Mouse (Mus musculus) liver, postnatal 0 days (tissue): Measurements from ENCODE around the gene Sfpq. TPM values are rescaled to one million over a fixed set of nuclear protein-coding genes. Genes with fewer than 3 reads are reported as not detected.

Experiments used
- ATAC-seq: fragments of 200-750 bp; cut with Nextera tagmentation; 2 replicates; pipeline ENCODE4 v1.8.0; 2017; ENCODE audit warnings: mild to moderate bottlenecking, moderate library complexity
- DNase-seq: peaks from one replicate; pipeline ENCODE4 v3.0.0-alpha.2; 2016
- H3K27ac ChIP-seq: fragments of 300-500 bp; sonication (generic); 2 replicates; pipeline ENCODE4 v1.5.1; 2014; ENCODE audit warnings: antibody characterized with exemption, moderate library complexity, mild to moderate bottlenecking, low read depth
- H3K27me3 ChIP-seq: fragments of 300-500 bp; sonication (generic); 2 replicates; pipeline ENCODE4 v1.6.1; 2014; ENCODE audit warnings: low read length, control low read depth, mixed read lengths; ENCODE audit not compliant: insufficient read depth
- H3K36me3 ChIP-seq: fragments of 300-500 bp; sonication (generic); replicated peaks from 2 replicates; pipeline ENCODE4 v1.6.1; 2014; ENCODE audit warnings: mild to moderate bottlenecking, control low read depth, low read length, moderate library complexity, mixed read lengths; ENCODE audit not compliant: insufficient read depth
- H3K4me1 ChIP-seq: fragments of 300-500 bp; sonication (generic); 2 replicates; pipeline ENCODE4 v1.6.1; 2014; ENCODE audit warnings: antibody characterized with exemption, mild to moderate bottlenecking, control low read depth; ENCODE audit not compliant: insufficient read depth
- H3K4me2 ChIP-seq: fragments of 300-500 bp; sonication (generic); 2 replicates; pipeline ENCODE4 v1.6.1; 2014; ENCODE audit warnings: low read depth, mild to moderate bottlenecking, low read length, moderate library complexity, mixed read lengths
- H3K4me3 ChIP-seq: fragments of 300-500 bp; sonication (generic); 2 replicates; pipeline ENCODE4 v1.5.1; 2014; ENCODE audit warnings: low read depth, low read length
- H3K9ac ChIP-seq: fragments of 300-500 bp; sonication (generic); replicated peaks from 2 replicates; pipeline ENCODE4 v1.6.1; 2014; ENCODE audit warnings: mild to moderate bottlenecking, moderate library complexity
- H3K9me3 ChIP-seq: fragments of 300-500 bp; sonication (generic); 2 replicates; pipeline ENCODE4 v1.6.1; 2016; ENCODE audit warnings: mild to moderate bottlenecking, control low read depth, low read length, mixed read lengths
- CTCF ChIP-seq: sonication (generic); IDR thresholded peaks from 2 replicates; pipeline ENCODE4 v1.5.1; 2016; ENCODE audit warnings: antibody characterized with exemption, low read depth
- EP300 ChIP-seq: IDR thresholded peaks from 2 replicates; pipeline ENCODE4 v1.6.1; 2016; ENCODE audit warnings: antibody characterized with exemption, low read depth, mild to moderate bottlenecking
- WGBS: fragments of 180-500 bp; shearing (Covaris S2); extraction: QIAGEN DNeasy Blood & Tissue Kit; methylation state at CpG from one replicate; pipeline ENCODE4 v1.1.7; 2014; ENCODE audit not compliant: insufficient replicate concordance; 5-methylcytosine and 5-hydroxymethylcytosine counted together
- polyA plus RNA-seq: library from polyadenylated mRNA; unstranded; fragments of >200 nt; fragmentation: Nextera tagmentation; extraction: Ambion mirVana; gene quantifications from 2 replicates; pipeline ENCODE4 v1.2.1, GENCODE M21; 2015

Sfpq gene
- polyA plus RNA-seq, 1 experiment from 2014 or later: 26.2 TPM

DNA sequence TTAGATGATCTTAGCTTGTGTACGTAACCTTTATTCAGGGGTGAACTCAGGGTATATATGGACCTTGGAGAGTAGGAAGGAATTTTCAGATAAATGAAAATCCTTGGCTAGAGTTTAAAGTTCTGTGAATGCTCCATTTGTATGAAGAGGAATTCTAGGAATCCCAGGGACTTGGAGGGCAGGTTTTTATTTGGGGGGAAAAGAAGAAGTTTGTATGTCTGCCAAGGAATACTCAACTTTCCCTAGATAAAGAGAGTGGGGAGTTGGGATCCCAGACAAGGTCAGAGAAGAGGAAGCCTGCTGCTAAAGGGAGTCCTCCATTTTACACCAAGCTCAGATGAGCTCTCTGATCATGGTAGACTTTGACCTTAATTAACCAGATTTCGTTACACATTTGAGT is 62.0 kb downstream of the Sfpq start:
- no peak overlapping the region for H3K4me3 ChIP-seq
- peaks cover under 1% of the 10 kb centered on the region for H3K4me1 ChIP-seq
- 0 out of 2 replicates have a peak, but pooled peaks cover under 1% of the 10 kb centered on the region for H3K36me3 ChIP-seq
- no peak overlapping the region for H3K27ac ChIP-seq
- DNase-seq (no peak), ATAC-seq (no peak)
- no peaks in the 10 kb centered on the region for H3K9me3 ChIP-seq
- no peak overlapping the region for H3K4me2 ChIP-seq
- TF ChIP-seq EP300 (no peak), CTCF (no peak)
- no peaks in the 10 kb centered on the region for H3K27me3 ChIP-seq
- H3K9ac ChIP-seq: no peak overlapping the region
- WGBS: 82% methylated on average over 2 of the region's 2 CpGs

DNA sequence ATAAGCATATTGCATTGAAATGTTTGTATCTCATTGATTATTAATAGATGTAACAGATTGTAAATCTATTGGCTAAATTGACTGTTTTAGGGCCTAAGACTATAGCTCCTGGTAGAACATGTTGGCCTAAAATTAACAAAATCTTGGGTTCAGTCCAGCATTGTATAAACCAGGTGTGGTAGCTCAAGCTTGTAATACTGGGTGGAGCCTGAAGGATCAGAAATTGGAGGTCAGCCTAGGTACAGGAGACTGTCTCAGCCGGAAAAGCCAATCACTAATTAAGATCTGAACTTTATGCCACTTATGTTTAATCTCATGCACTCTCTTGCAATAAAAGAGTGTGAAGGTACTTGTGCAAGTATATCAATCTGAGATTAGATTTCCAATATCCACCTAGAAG is 64.6 kb downstream of the Sfpq start:
- no peak for TF ChIP-seq EP300
- no peak for TF ChIP-seq CTCF
- Histone ChIP-seq H3K36me3 (0 out of 2 replicates have a peak, but pooled peaks cover 8% of the 10 kb centered on the region), H3K4me3 (no peak overlapping the region), H3K9me3 (no peaks in the 10 kb centered on the region), H3K4me1 (no peaks in the 10 kb centered on the region), H3K27ac (no peak overlapping the region), H3K27me3 (no peaks in the 10 kb centered on the region), H3K9ac (no peak overlapping the region), H3K4me2 (no peak overlapping the region)
- ATAC-seq (no peak), DNase-seq (no peak)
- 78% methylated on average over 1 of the region's 1 CpGs for WGBS

Other genes with a start within 250 kb of the Sfpq start
- 2.9 and 4.4 TPM in 2 replicates for gene Zmym4, start 53.2 kb upstream of the Sfpq start, polyA plus RNA-seq
- 5.7 and 5.9 TPM in 2 replicates for gene Zmym1, start 39.8 kb downstream of the Sfpq start, polyA plus RNA-seq
- 2.2 TPM in 2 replicates for gene Zmym6, start 56.1 kb downstream of the Sfpq start, polyA plus RNA-seq
- 6.7 and 7.7 TPM in 2 replicates for gene Tmem35b, start 102.4 kb downstream of the Sfpq start, polyA plus RNA-seq
- 0.05 and 0.07 TPM in 2 replicates for gene Dlgap3, start 147.9 kb downstream of the Sfpq start, polyA plus RNA-seq
- gene Smim12, start 222.5 kb downstream of the Sfpq start, polyA plus RNA-seq: 33.9 and 35.0 TPM in 2 replicates